Mouse (Mus musculus): Measurements from ENCODE around the gene Ccser2. TPM values are rescaled to one million over a fixed set of nuclear protein-coding genes. Genes with fewer than 3 reads are reported as not detected.

Gene Ccser2
- polyA plus RNA-seq, 1 experiment from 2014 or later, result 31.1 TPM

Other genes with a start within 250 kb of the Ccser2 start
- not detected in 2 replicates for gene Rgr, start 80.2 kb upstream of the Ccser2 start, polyA plus RNA-seq (2014; fragmentation: Nextera tagmentation; extraction: Ambion mirVana)
- gene Lrit1, start 86.1 kb upstream of the Ccser2 start, polyA plus RNA-seq (2014; fragmentation: Nextera tagmentation; extraction: Ambion mirVana), result not detected in 2 replicates
- not detected in 2 replicates for gene Lrit2, start 99.2 kb upstream of the Ccser2 start, polyA plus RNA-seq (2014; fragmentation: Nextera tagmentation; extraction: Ambion mirVana)
- gene Cdhr1, start 129.6 kb upstream of the Ccser2 start, polyA plus RNA-seq (2014; fragmentation: Nextera tagmentation; extraction: Ambion mirVana), result 0.24 and 0.47 TPM in 2 replicates
- gene 2610528A11Rik, start 145.2 kb upstream of the Ccser2 start, polyA plus RNA-seq (2014; fragmentation: Nextera tagmentation; extraction: Ambion mirVana), result 31.9 and 42.4 TPM in 2 replicates
- 235 and 238 TPM in 2 replicates for gene Ghitm, start 166.5 kb upstream of the Ccser2 start, polyA plus RNA-seq (2014; fragmentation: Nextera tagmentation; extraction: Ambion mirVana)

All from intestine, embryonic 14.5 days (tissue).